Mouse (Mus musculus) neutrophil, adult 83 days (primary cell): ENCODE results near the gene Snap29. TPM values are rescaled to one million over a fixed set of nuclear protein-coding genes. Genes with fewer than 3 reads are reported as not detected.

Experiments used
- total RNA-seq, 2 experiments: library from RNA; stranded (reverse); gene quantifications; one replicate each; pipeline ENCODE4 v1.2.4; 2023

Snap29 gene
- total RNA-seq: 10 to 100 TPM; 16.5 to 17.9 TPM

GRCm38 (mm10) chr16:17405736-17406443 is at the start of gene Snap29, which contains the start of gene Pi4ka:
TSS of gene Snap29 (plus strand) at chr16:17405986.
TSS of gene Pi4ka (minus strand) at chr16:17406314.

GRCm38 (mm10) chr16:17451541-17452372 is 46.0 kb downstream of the Snap29 start, which contains the start of gene Crkl:
TSS of gene Crkl (plus strand) at chr16:17451987.

Other genes starting within 250 kb of the Snap29 start
- gene Ube2l3, start 203.3 kb upstream of the Snap29 start, total RNA-seq: 100 to 1,000 TPM; 149 to 154 TPM
- under 1 TPM; 0.07 to 0.33 TPM for gene Rimbp3, start 197.4 kb upstream of the Snap29 start, total RNA-seq
- gene Hic2, start 172.4 kb upstream of the Snap29 start, total RNA-seq: 1 to 10 TPM; 1.1 to 1.3 TPM
- 1 to 10 TPM; 3.1 to 3.8 TPM for gene Tmem191c, start 129.9 kb upstream of the Snap29 start, total RNA-seq
- gene Serpind1, start 74.6 kb upstream of the Snap29 start, total RNA-seq: not detected
- 10 to 100 TPM; 42.8 to 45.6 TPM for gene Pi4ka, start 328 bp downstream of the Snap29 start, total RNA-seq
- 10 to 100 TPM; 32.0 to 36.4 TPM for gene Crkl, start 46.0 kb downstream of the Snap29 start, total RNA-seq
- gene Aifm3, start 83.6 kb downstream of the Snap29 start, total RNA-seq: not detected
- 10 to 100 TPM; 34.9 to 35.2 TPM for gene Lztr1, start 102.7 kb downstream of the Snap29 start, total RNA-seq
- gene Thap7, start 125.2 kb downstream of the Snap29 start, total RNA-seq: 10 to 100 TPM; 16.0 to 19.1 TPM
- gene Lrrc74b, start 155.3 kb downstream of the Snap29 start, total RNA-seq: under 1 TPM in 1 of 2 experiments, not detected in 1; 0.20 TPM
- gene P2rx6, start 155.9 kb downstream of the Snap29 start, total RNA-seq: not detected
- under 1 TPM; 0.38 to 0.77 TPM for gene Slc7a4, start 177.2 kb downstream of the Snap29 start, total RNA-seq
- 10 to 100 TPM; 24.6 to 30.2 TPM for gene Smpd4, start 213.4 kb downstream of the Snap29 start, total RNA-seq
- 1 to 10 TPM; 1.0 to 1.5 TPM for gene Ccdc74a, start 240.5 kb downstream of the Snap29 start, total RNA-seq